31 mouse cellular contexts compared by ENCODE assay signal in genomic region chr15:102499370-102499769, GRCm38 (mm10). TPM values are rescaled to one million over a fixed set of nuclear protein-coding genes. Genes with fewer than 3 reads are reported as not detected.
DNase-seq lines count a peak whose midpoint lies in the region; ATAC-seq lines count a peak whose summit lies in the region.
"Had no signal": no experiment of that assay in that cellular context is flagged by ENCODE, and none has a peak within 500 bp of the region (broad histone marks: within the 10 kb centered on the region; RNA-seq: fewer than 3 reads in every experiment).

No protein-coding gene starts in this region.

- 0 out of 2 replicates have a peak, but pooled peaks cover 5% of the 10 kb centered on the region for H3K4me1 ChIP-seq in heart, embryonic 10.5 days
- H3K4me1 ChIP-seq in hindbrain, embryonic 16.5 days (ENCODE audit: control insufficient read depth, insufficient read depth, low read depth, low read length): no peaks in the 10 kb centered on the region
- H3K4me1 ChIP-seq: embryonic facial prominence, embryonic 12.5 days; heart, embryonic 12.5 days; hindbrain, embryonic 10.5 days; limb, embryonic 13.5 days; liver, embryonic 12.5 days had no signal

- no peaks in the 10 kb centered on the region for H3K9me3 ChIP-seq in heart, embryonic 10.5 days
- H3K9me3 ChIP-seq in hindbrain, embryonic 16.5 days (ENCODE audit: control insufficient read depth, low read length): no peaks in the 10 kb centered on the region
- H3K9me3 ChIP-seq: embryonic facial prominence, embryonic 12.5 days; heart, embryonic 12.5 days; hindbrain, embryonic 10.5 days; limb, embryonic 13.5 days; liver, embryonic 12.5 days had no signal

- H3K36me3 ChIP-seq in heart, embryonic 10.5 days: peaks cover 97% of the 10 kb centered on the region
- peaks cover 57% of the 10 kb centered on the region for H3K36me3 ChIP-seq in hindbrain, embryonic 16.5 days (ENCODE audit: control insufficient read depth, insufficient read depth, low read length)

- peak; percentile 27 for ATAC-seq in granulocyte monocyte progenitor cell, adult 5-6 weeks (replicated peaks; ENCODE audit: poor library complexity, severe bottlenecking)
- ATAC-seq in hindbrain, embryonic 16.5 days: no peak
- ATAC-seq: hindbrain, postnatal 0 days; intestine, postnatal 0 days; liver, embryonic 12.5 days had no signal

- H3K27ac ChIP-seq in heart, embryonic 10.5 days: no peak overlapping the region
- H3K27ac ChIP-seq in hindbrain, embryonic 16.5 days (ENCODE audit: low read depth, low read length): no peak overlapping the region
- H3K27ac ChIP-seq: embryonic facial prominence, embryonic 12.5 days; hindbrain, embryonic 10.5 days; hindbrain, postnatal 0 days; limb, embryonic 13.5 days; liver, embryonic 12.5 days; stomach, postnatal 0 days had no signal

- no peak overlapping the region for H3K4me3 ChIP-seq in heart, embryonic 10.5 days
- no peak overlapping the region for H3K4me3 ChIP-seq in hindbrain, embryonic 16.5 days (ENCODE audit: low read length)
- H3K4me3 ChIP-seq: embryonic facial prominence, embryonic 12.5 days; heart, embryonic 12.5 days; hindbrain, embryonic 10.5 days; limb, embryonic 13.5 days; liver, embryonic 12.5 days had no signal

- H3K4me2 ChIP-seq in hindbrain, embryonic 16.5 days (ENCODE audit: low read length): no peak overlapping the region
- H3K4me2 ChIP-seq: embryonic facial prominence, embryonic 12.5 days; heart, embryonic 12.5 days; limb, embryonic 13.5 days; liver, embryonic 12.5 days had no signal

- no peak overlapping the region for H3K9ac ChIP-seq in hindbrain, embryonic 16.5 days (ENCODE audit: low read depth, low read length)
- H3K9ac ChIP-seq: embryonic facial prominence, embryonic 12.5 days; heart, embryonic 12.5 days; limb, embryonic 13.5 days; liver, embryonic 12.5 days had no signal

- no peaks in the 10 kb centered on the region for H3K27me3 ChIP-seq in heart, embryonic 10.5 days (ENCODE audit: insufficient read depth, poor library complexity, severe bottlenecking)
- H3K27me3 ChIP-seq in hindbrain, embryonic 16.5 days (replicated peaks; ENCODE audit: control insufficient read depth, insufficient read depth, low read length): no peaks in the 10 kb centered on the region
- H3K27me3 ChIP-seq: embryonic facial prominence, embryonic 12.5 days; heart, embryonic 12.5 days; limb, embryonic 13.5 days; liver, embryonic 12.5 days had no signal

- WGBS in heart, embryonic 10.5 days: 82% methylated on average over 3 of the region's 3 CpGs
- 77% methylated on average over 3 of the region's 3 CpGs for WGBS in hindbrain, embryonic 16.5 days

- DNase-seq in heart, adult 11 months: peak; percentile 82
- DNase-seq in heart, embryonic 10.5 days (ENCODE audit: low spot score): no peak
- DNase-seq in testis, postnatal 10 days (ENCODE audit: low spot score): peak; percentile 42
- DNase-seq in testis, postnatal 14 days (ENCODE audit: low spot score): no peak
- no peak for DNase-seq in kidney, adult 8-10 months
- DNase-seq: adrenal gland, postnatal 14 days; B cell, adult 2 months; cerebellum, adult 9-11 months; heart, postnatal 10 days; layer of hippocampus, postnatal 36 days; lung, adult 18-20 months; lung, postnatal 10 days had no signal

RNA-seq across cellular contexts. Expression of gene Gm10337, which starts 4.2 kb away (rescaled TPM):
- not detected in 2 replicates for polyA plus RNA-seq in heart, embryonic 10.5 days (2016; fragmentation: Nextera tagmentation; extraction: Ambion mirVana)
- total RNA-seq in granulocyte monocyte progenitor cell, adult 5-6 weeks (2014; fragmentation: Nextera tagmentation): 7.7 TPM in 1 of 2 replicates, not detected in the other
- total RNA-seq in granulocyte monocyte progenitor cell, adult 5-6 weeks (2017): not detected in 2 replicates
- 8.1 and 21.8 TPM in 2 replicates for polyA plus RNA-seq in hindbrain, embryonic 16.5 days (2015; fragmentation: Nextera tagmentation; extraction: Ambion mirVana)
- total RNA-seq: adrenal gland, postnatal 14 days; gastrocnemius, adult 8-10 months; hindbrain, postnatal 0 days; layer of hippocampus, postnatal 36 days; left cerebral cortex, postnatal 14 days; midbrain, postnatal 0 days had no signal
- polyA plus RNA-seq: brain, embryonic 14.5 days; embryonic facial prominence, embryonic 12.5 days; forebrain, embryonic 11.5 days; frontal cortex, adult 2 months; gonadal fat pad, adult 2 months; heart, embryonic 12.5 days; intestine, postnatal 0 days; large intestine, adult 2 months; liver, embryonic 12.5 days; neural tube, embryonic 14.5 days; stomach, postnatal 0 days had no signal

RNA-seq across cellular contexts. Expression of gene Map3k12, which starts 17.5 kb away (rescaled TPM):
- polyA plus RNA-seq in heart, embryonic 10.5 days (2016; fragmentation: Nextera tagmentation; extraction: Ambion mirVana): 17.9 and 19.7 TPM in 2 replicates
- 0.38 TPM in 1 of 2 replicates, not detected in the other for total RNA-seq in granulocyte monocyte progenitor cell, adult 5-6 weeks (2014; fragmentation: Nextera tagmentation)
- 0.26 and 0.60 TPM in 2 replicates for total RNA-seq in granulocyte monocyte progenitor cell, adult 5-6 weeks (2017)
- polyA plus RNA-seq in hindbrain, embryonic 16.5 days (2015; fragmentation: Nextera tagmentation; extraction: Ambion mirVana): 55.7 and 62.4 TPM in 2 replicates

RNA-seq across cellular contexts. Expression of gene Tarbp2, which starts 18.6 kb away (rescaled TPM):
- polyA plus RNA-seq in heart, embryonic 10.5 days (2016; fragmentation: Nextera tagmentation; extraction: Ambion mirVana): 127 and 140 TPM in 2 replicates
- total RNA-seq in granulocyte monocyte progenitor cell, adult 5-6 weeks (2014; fragmentation: Nextera tagmentation): 29.4 and 36.3 TPM in 2 replicates
- total RNA-seq in granulocyte monocyte progenitor cell, adult 5-6 weeks (2017): 18.7 and 20.0 TPM in 2 replicates
- polyA plus RNA-seq in hindbrain, embryonic 16.5 days (2015; fragmentation: Nextera tagmentation; extraction: Ambion mirVana): 104 and 109 TPM in 2 replicates

RNA-seq across cellular contexts. Expression of gene Npff, which starts 25.4 kb away (rescaled TPM):
- polyA plus RNA-seq in heart, embryonic 10.5 days (2016; fragmentation: Nextera tagmentation; extraction: Ambion mirVana): 0.88 and 0.99 TPM in 2 replicates
- total RNA-seq in granulocyte monocyte progenitor cell, adult 5-6 weeks (2014; fragmentation: Nextera tagmentation): 12.9 and 19.4 TPM in 2 replicates
- total RNA-seq in granulocyte monocyte progenitor cell, adult 5-6 weeks (2017): 2.4 TPM in 1 of 2 replicates, not detected in the other
- 4.1 and 5.0 TPM in 2 replicates for polyA plus RNA-seq in hindbrain, embryonic 16.5 days (2015; fragmentation: Nextera tagmentation; extraction: Ambion mirVana)

RNA-seq across cellular contexts. Expression of gene Pcbp2, which starts 29.0 kb away (rescaled TPM):
- 143 and 183 TPM in 2 replicates for polyA plus RNA-seq in heart, embryonic 10.5 days (2016; fragmentation: Nextera tagmentation; extraction: Ambion mirVana)
- total RNA-seq in granulocyte monocyte progenitor cell, adult 5-6 weeks (2014; fragmentation: Nextera tagmentation): 731 and 799 TPM in 2 replicates
- total RNA-seq in granulocyte monocyte progenitor cell, adult 5-6 weeks (2017): 213 and 218 TPM in 2 replicates
- 120 TPM in 2 replicates for polyA plus RNA-seq in hindbrain, embryonic 16.5 days (2015; fragmentation: Nextera tagmentation; extraction: Ambion mirVana)

Comparison
In these comparisons a context has a peak if more than half of its experiments do, and no peak if none do; other contexts are left out.
1. DNase-seq: peak in heart, adult 11 months (single experiment) and testis, postnatal 10 days (single experiment); none in heart, embryonic 10.5 days (single experiment), testis, postnatal 14 days (single experiment) and kidney, adult 8-10 months (0 of 2).